Mouse (Mus musculus): Measurements from ENCODE around the gene Gm11027. TPM values are rescaled to one million over a fixed set of nuclear protein-coding genes. Genes with fewer than 3 reads are reported as not detected.

Gene Gm11027
- polyA plus RNA-seq (2012) = not detected in 2 replicates

GRCm38 (mm10) chr12:116275086-116275485, at the start of gene Gm11027:
Gm11027 (plus strand) TSS chr12:116275386.

GRCm38 (mm10) chr12:116262555-116263341, 12.4 kb upstream of the Gm11027 start, which contains the start of gene Wdr60:
Wdr60 (minus strand) TSS chr12:116263022.

GRCm38 (mm10) chr12:116280653-116281364, 5.6 kb downstream of the Gm11027 start, which contains the start of gene Esyt2:
Esyt2 (plus strand) TSS chr12:116281196.

Other genes starting within 250 kb of the Gm11027 start
- gene Zfp386, start 227.7 kb upstream of the Gm11027 start, polyA plus RNA-seq (2012) = 2.2 and 2.8 TPM in 2 replicates
- gene Vipr2, start 197.7 kb upstream of the Gm11027 start, polyA plus RNA-seq (2012) = 3.5 and 4.1 TPM in 2 replicates
- gene Wdr60, start 12.4 kb upstream of the Gm11027 start, polyA plus RNA-seq (2012) = 5.0 and 7.7 TPM in 2 replicates
- gene Esyt2, start 5.8 kb downstream of the Gm11027 start, polyA plus RNA-seq (2012) = 12.2 and 15.8 TPM in 2 replicates
- gene Ncapg2, start 130.0 kb downstream of the Gm11027 start, polyA plus RNA-seq (2012) = 13.9 and 29.4 TPM in 2 replicates
- gene Ptprn2, start 210.3 kb downstream of the Gm11027 start, polyA plus RNA-seq (2012) = 0.03 TPM in 1 of 2 replicates, not detected in the other